Comparison of ENCODE assay signal across 26 mouse cellular contexts in genomic region chr9:64620596-64620995, GRCm38 (mm10).
A peak's percentile ranks its signal among the peaks of the same experiment; 100 is the strongest.
DNase-seq lines count a peak whose midpoint lies in the region; ATAC-seq and TF ChIP-seq lines count a peak whose summit lies in the region.
"Had no signal": no experiment of that assay in that cellular context is flagged by ENCODE, and none has a peak within 500 bp of the region (broad histone marks: within the 10 kb centered on the region; RNA-seq: fewer than 3 reads in every experiment).

No protein-coding gene starts in this region.

- H3K9ac ChIP-seq in kidney, postnatal 0 days (ENCODE audit: low read depth, low read length) = no peak overlapping the region
- no peak overlapping the region for H3K9ac ChIP-seq in midbrain, postnatal 0 days (replicated peaks; ENCODE audit: low read length, poor library complexity, severe bottlenecking)
- H3K9ac ChIP-seq in midbrain, embryonic 14.5 days (replicated peaks; ENCODE audit: low read length) = no peak overlapping the region
- no peak overlapping the region for H3K9ac ChIP-seq in forebrain, embryonic 11.5 days (ENCODE audit: low read length)
- H3K9ac ChIP-seq: embryonic facial prominence, embryonic 13.5 days; limb, embryonic 13.5 days; liver, embryonic 12.5 days; liver, postnatal 0 days; neural tube, embryonic 15.5 days had no signal

- no peaks in the 10 kb centered on the region for H3K4me1 ChIP-seq in kidney, postnatal 0 days (replicated peaks; ENCODE audit: insufficient read depth, low read length)
- H3K4me1 ChIP-seq in midbrain, postnatal 0 days (ENCODE audit: insufficient read depth, low read length) = peaks cover 9% of the 10 kb centered on the region; the same call in 1 of the 2 replicates
- H3K4me1 ChIP-seq in midbrain, embryonic 14.5 days (ENCODE audit: control insufficient read depth, insufficient read depth, low read length) = peaks cover 24% of the 10 kb centered on the region
- H3K4me1 ChIP-seq in forebrain, embryonic 11.5 days (replicated peaks; ENCODE audit: control insufficient read depth, insufficient read depth, low read length) = 0 out of 2 replicates have a peak, but pooled peaks cover 1% of the 10 kb centered on the region
- H3K4me1 ChIP-seq: embryonic facial prominence, embryonic 13.5 days; limb, embryonic 13.5 days; liver, embryonic 12.5 days; megakaryocyte, embryonic 14.5 days had no signal

- no peaks in the 10 kb centered on the region for H3K36me3 ChIP-seq in kidney, postnatal 0 days (ENCODE audit: insufficient read depth, low read length)
- no peaks in the 10 kb centered on the region for H3K36me3 ChIP-seq in midbrain, postnatal 0 days (ENCODE audit: insufficient read depth, low read length)
- H3K36me3 ChIP-seq in midbrain, embryonic 14.5 days (ENCODE audit: control insufficient read depth, insufficient read depth, low read length) = no peaks in the 10 kb centered on the region
- H3K36me3 ChIP-seq in forebrain, embryonic 11.5 days (ENCODE audit: control insufficient read depth, insufficient read depth, low read length) = no peaks in the 10 kb centered on the region
- H3K36me3 ChIP-seq: embryonic facial prominence, embryonic 13.5 days; forebrain, embryonic 10.5 days; hindbrain, embryonic 10.5 days; limb, embryonic 13.5 days; liver, embryonic 12.5 days; neural tube, embryonic 15.5 days had no signal

- WGBS in kidney, postnatal 0 days = 55% methylated on average over 8 of the region's 8 CpGs
- 78% methylated on average over 8 of the region's 8 CpGs for WGBS in midbrain, postnatal 0 days
- WGBS in midbrain, embryonic 14.5 days = 73% methylated on average over 8 of the region's 8 CpGs
- WGBS in forebrain, embryonic 11.5 days = 68% methylated on average over 8 of the region's 8 CpGs

- no peak overlapping the region for H3K4me2 ChIP-seq in kidney, postnatal 0 days (ENCODE audit: low read length)
- no peak overlapping the region for H3K4me2 ChIP-seq in midbrain, postnatal 0 days (ENCODE audit: low read depth, low read length, poor library complexity, severe bottlenecking)
- no peak overlapping the region for H3K4me2 ChIP-seq in midbrain, embryonic 14.5 days (ENCODE audit: low read length)
- H3K4me2 ChIP-seq in forebrain, embryonic 11.5 days (ENCODE audit: low read depth, low read length, severe bottlenecking) = no peak overlapping the region
- H3K4me2 ChIP-seq: embryonic facial prominence, embryonic 13.5 days; limb, embryonic 13.5 days; liver, embryonic 12.5 days; neural tube, embryonic 15.5 days had no signal

- no peaks in the 10 kb centered on the region for H3K27me3 ChIP-seq in kidney, postnatal 0 days (ENCODE audit: insufficient read depth, low read length)
- no peaks in the 10 kb centered on the region for H3K27me3 ChIP-seq in midbrain, postnatal 0 days (ENCODE audit: insufficient read depth, low read length)
- H3K27me3 ChIP-seq in midbrain, embryonic 14.5 days (ENCODE audit: control insufficient read depth, insufficient read depth, low read length) = 0 out of 2 replicates have a peak, but pooled peaks cover 5% of the 10 kb centered on the region
- H3K27me3 ChIP-seq in forebrain, embryonic 11.5 days (ENCODE audit: control insufficient read depth, insufficient read depth, low read length) = peaks cover 2% of the 10 kb centered on the region
- H3K27me3 ChIP-seq: embryonic facial prominence, embryonic 13.5 days; limb, embryonic 13.5 days had no signal

- ATAC-seq in kidney, postnatal 0 days (replicated peaks; ENCODE audit: low FRiP score, low read depth) = no peak
- no peak for ATAC-seq in midbrain, postnatal 0 days (ENCODE audit: low FRiP score)
- ATAC-seq in midbrain, embryonic 14.5 days (ENCODE audit: low FRiP score, low TSS enrichment) = no peak
- no peak for ATAC-seq in forebrain, embryonic 11.5 days (replicated peaks; ENCODE audit: low FRiP score)
- ATAC-seq: liver, embryonic 12.5 days; liver, postnatal 0 days had no signal

- H3K4me3 ChIP-seq in kidney, postnatal 0 days (replicated peaks; ENCODE audit: low read depth, low read length) = no peak overlapping the region
- no peak overlapping the region for H3K4me3 ChIP-seq in midbrain, postnatal 0 days (ENCODE audit: low read depth, low read length)
- no peak overlapping the region for H3K4me3 ChIP-seq in midbrain, embryonic 14.5 days (replicated peaks; ENCODE audit: low read depth, low read length)
- H3K4me3 ChIP-seq in forebrain, embryonic 11.5 days (ENCODE audit: low read depth, low read length) = no peak overlapping the region
- H3K4me3 ChIP-seq: embryonic facial prominence, embryonic 13.5 days; forebrain, embryonic 10.5 days; hindbrain, embryonic 10.5 days; limb, embryonic 13.5 days; liver, embryonic 12.5 days; megakaryocyte, embryonic 14.5 days; neural tube, embryonic 15.5 days had no signal

- DNase-seq in cerebellum, adult 11-12 months = peak; percentile 28
- no peak for DNase-seq in cerebellum, postnatal 10 days
- no peak for DNase-seq in kidney, postnatal 0 days (ENCODE audit: low spot score)
- no peak for DNase-seq in kidney, adult 18-20 months
- DNase-seq in midbrain, postnatal 0 days (ENCODE audit: low spot score) = no peak
- DNase-seq in midbrain, embryonic 14.5 days = no peak
- no peak for DNase-seq in urinary bladder, postnatal 14 days (ENCODE audit: low spot score)
- DNase-seq in forebrain, embryonic 11.5 days (ENCODE audit: low spot score) = no peak
- DNase-seq: adrenal gland, adult 8-10 months; cerebellum, adult 9-10 months; gastrocnemius, postnatal 10 days; heart, postnatal 14 days; kidney, adult 11 months; kidney, postnatal 10 days; liver, postnatal 0 days; lung, postnatal 4 days; retina, postnatal 1 day; right cerebral cortex, postnatal 14 days; thymus, postnatal 4 days had no signal

- H3K27ac ChIP-seq in kidney, postnatal 0 days = no peak overlapping the region
- H3K27ac ChIP-seq in midbrain, postnatal 0 days (ENCODE audit: low read depth, low read length) = no peak overlapping the region
- H3K27ac ChIP-seq in midbrain, embryonic 14.5 days (replicated peaks; ENCODE audit: low read depth, low read length) = no peak overlapping the region
- no peak overlapping the region for H3K27ac ChIP-seq in forebrain, embryonic 11.5 days (ENCODE audit: low read depth, low read length)
- H3K27ac ChIP-seq: embryonic facial prominence, embryonic 13.5 days; forebrain, embryonic 10.5 days; hindbrain, embryonic 10.5 days; limb, embryonic 13.5 days; liver, embryonic 12.5 days; neural tube, embryonic 15.5 days had no signal

- H3K9me3 ChIP-seq in kidney, postnatal 0 days (replicated peaks; ENCODE audit: low read length) = no peaks in the 10 kb centered on the region
- H3K9me3 ChIP-seq in midbrain, postnatal 0 days (ENCODE audit: low read length) = no peaks in the 10 kb centered on the region
- H3K9me3 ChIP-seq in midbrain, embryonic 14.5 days (ENCODE audit: control insufficient read depth, low read length) = no peaks in the 10 kb centered on the region
- H3K9me3 ChIP-seq in forebrain, embryonic 11.5 days (ENCODE audit: control insufficient read depth, low read length) = no peaks in the 10 kb centered on the region
- H3K9me3 ChIP-seq: embryonic facial prominence, embryonic 13.5 days; forebrain, embryonic 10.5 days; hindbrain, embryonic 10.5 days; limb, embryonic 13.5 days; liver, embryonic 12.5 days; megakaryocyte, embryonic 14.5 days; neural tube, embryonic 15.5 days had no signal

- TF ChIP-seq CTCF in kidney, postnatal 0 days (IDR thresholded peaks at IDR 0.05; ENCODE audit: low read depth) = peak; percentile 34; the same call in 1 of the 2 replicates
- TF ChIP-seq CTCF in midbrain, postnatal 0 days (IDR thresholded peaks at IDR 0.05) = peak; percentile 39
